Mouse (Mus musculus) sigmoid colon, adult 10 weeks (tissue): ENCODE measurements around the gene Ston1. TPM values are rescaled to one million over a fixed set of nuclear protein-coding genes. Genes with fewer than 3 reads are reported as not detected.

Experiments used
- polyA plus RNA-seq: library from polyadenylated mRNA; stranded (reverse); fragments of 350-450 nt; fragmentation: Illumina TruSeq; extraction: RNeasy Lipid Tissue Mini Kit (QIAGEN cat#74804); gene quantifications from one replicate; pipeline ENCODE4 v1.2.3, GENCODE M21; 2014; ENCODE audit warnings: low read depth, low replicate concordance

Gene Ston1
- 6.9 TPM for polyA plus RNA-seq

GRCm38 (mm10) chr17:88597222-88598055 lies at the start of gene Ston1:
TSS of gene Ston1 (plus strand) at chr17:88597684.

DNA sequence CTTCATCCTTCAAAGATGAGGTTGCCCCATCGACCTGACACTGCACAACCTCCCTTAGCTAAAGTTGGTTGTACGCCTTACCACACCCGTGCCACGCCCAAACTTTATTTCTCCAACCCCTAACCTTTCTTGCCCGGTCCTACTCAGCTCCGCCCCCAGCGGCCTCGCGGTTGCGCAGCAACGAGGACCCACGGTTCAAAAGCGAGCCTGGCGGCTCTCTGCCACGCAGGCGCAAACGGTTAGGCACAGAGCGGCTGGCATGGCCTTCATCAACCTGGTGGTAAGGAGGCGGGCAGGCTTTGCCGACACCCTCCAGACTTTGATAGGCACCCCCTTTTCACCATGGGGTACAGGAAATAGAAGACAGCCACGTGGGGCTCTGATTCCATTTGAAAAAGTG lies 71.0 kb downstream of the Ston1 start, which contains the start of gene Gtf2a1l:
Gene Gtf2a1l (plus strand): TSS at position 209 of the 400 bp plus-strand sequence.

Other genes starting within 250 kb of the Ston1 start
- 32.7 TPM for gene Foxn2, start 157.0 kb upstream of the Ston1 start, polyA plus RNA-seq
- 32.9 TPM for gene Ppp1r21, start 67.6 kb upstream of the Ston1 start, polyA plus RNA-seq
- not detected for gene Gtf2a1l, start 71.0 kb downstream of the Ston1 start, polyA plus RNA-seq
- gene Lhcgr, start 194.3 kb downstream of the Ston1 start, polyA plus RNA-seq: 0.09 TPM